Mouse (Mus musculus): ENCODE results near the gene Nab2. TPM values are rescaled to one million over a fixed set of nuclear protein-coding genes. Genes with fewer than 3 reads are reported as not detected.
A peak's percentile ranks its signal among the peaks of the same experiment; 100 is the strongest.

The Nab2 gene
- polyA plus RNA-seq, 1 experiment from 2014 or later = 9.2 TPM

- 76% methylated on average over 10 of the region's 10 CpGs for WGBS
- Histone ChIP-seq H3K27me3 (ENCODE audit: control insufficient read depth, insufficient read depth, low read length) (no peaks in the 10 kb centered on the region), H3K4me1 (ENCODE audit: control insufficient read depth, insufficient read depth, low read length) (no peaks in the 10 kb centered on the region; the same call in 1 of the 2 replicates), H3K27ac (ENCODE audit: low read length) (no peak overlapping the region), H3K36me3 (ENCODE audit: control insufficient read depth, insufficient read depth, low read length) (no peaks in the 10 kb centered on the region), H3K4me2 (replicated peaks; ENCODE audit: low read depth, low read length) (no peak overlapping the region), H3K9me3 (ENCODE audit: control insufficient read depth, low read depth, low read length) (peaks cover 2% of the 10 kb centered on the region), H3K4me3 (ENCODE audit: low read depth, low read length) (no peak overlapping the region), H3K9ac (replicated peaks; ENCODE audit: low read depth, low read length) (no peak overlapping the region)
- ATAC-seq (ENCODE audit: insufficient number of reproducible peaks, insufficient read depth, low FRiP score, low read depth) = no peak
Observed at GRCm38 (mm10) chr10:127631261-127632214, 36.8 kb downstream of the Nab2 start.

- WGBS = 89% methylated on average over 3 of the region's 3 CpGs
- Histone ChIP-seq H3K4me1 (ENCODE audit: control insufficient read depth, insufficient read depth, low read length) (0 out of 2 replicates have a peak, but pooled peaks cover 5% of the 10 kb centered on the region), H3K9me3 (ENCODE audit: control insufficient read depth, low read depth, low read length) (peaks cover 7% of the 10 kb centered on the region), H3K27ac (ENCODE audit: low read length) (no peak overlapping the region), H3K9ac (replicated peaks; ENCODE audit: low read depth, low read length) (no peak overlapping the region), H3K4me3 (ENCODE audit: low read depth, low read length) (no peak overlapping the region), H3K27me3 (ENCODE audit: control insufficient read depth, insufficient read depth, low read length) (no peaks in the 10 kb centered on the region), H3K36me3 (ENCODE audit: control insufficient read depth, insufficient read depth, low read length) (no peaks in the 10 kb centered on the region), H3K4me2 (replicated peaks; ENCODE audit: low read depth, low read length) (no peak overlapping the region)
- ATAC-seq (ENCODE audit: insufficient number of reproducible peaks, insufficient read depth, low FRiP score, low read depth) = no peak
Observed at GRCm38 (mm10) chr10:127626433-127626832, 41.9 kb downstream of the Nab2 start.

- Histone ChIP-seq H3K36me3 (ENCODE audit: control insufficient read depth, insufficient read depth, low read length) (no peaks in the 10 kb centered on the region), H3K27ac (ENCODE audit: low read length) (no peak overlapping the region), H3K9ac (replicated peaks; ENCODE audit: low read depth, low read length) (no peak overlapping the region), H3K4me2 (replicated peaks; ENCODE audit: low read depth, low read length) (no peak overlapping the region), H3K9me3 (ENCODE audit: control insufficient read depth, low read depth, low read length) (peaks cover 7% of the 10 kb centered on the region), H3K4me3 (ENCODE audit: low read depth, low read length) (no peak overlapping the region), H3K4me1 (ENCODE audit: control insufficient read depth, insufficient read depth, low read length) (peaks cover 13% of the 10 kb centered on the region), H3K27me3 (ENCODE audit: control insufficient read depth, insufficient read depth, low read length) (no peaks in the 10 kb centered on the region)
- 94% methylated on average over 6 of the region's 6 CpGs for WGBS
- ATAC-seq (ENCODE audit: insufficient number of reproducible peaks, insufficient read depth, low FRiP score, low read depth) = no peak
Observed at GRCm38 (mm10) chr10:127623439-127624216, 44.7 kb downstream of the Nab2 start.

- peaks cover 7% of the 10 kb centered on the region for H3K9me3 ChIP-seq (ENCODE audit: control insufficient read depth, low read depth, low read length)
- WGBS = 60% methylated on average over 4 of the region's 4 CpGs
- H3K4me1 ChIP-seq (ENCODE audit: control insufficient read depth, insufficient read depth, low read length) = peaks cover 22% of the 10 kb centered on the region
- no peak for ATAC-seq (ENCODE audit: insufficient number of reproducible peaks, insufficient read depth, low FRiP score, low read depth)
- no peaks in the 10 kb centered on the region for H3K36me3 ChIP-seq (ENCODE audit: control insufficient read depth, insufficient read depth, low read length)
- H3K4me3 ChIP-seq (ENCODE audit: low read depth, low read length) = no peak overlapping the region
- H3K27me3 ChIP-seq (ENCODE audit: control insufficient read depth, insufficient read depth, low read length) = no peaks in the 10 kb centered on the region
- no peak overlapping the region for H3K9ac ChIP-seq (replicated peaks; ENCODE audit: low read depth, low read length)
- peak overlapping the region; percentile 99; the same call in 1 of the 2 replicates for H3K27ac ChIP-seq (ENCODE audit: low read length)
- no peak overlapping the region for H3K4me2 ChIP-seq (replicated peaks; ENCODE audit: low read depth, low read length)
Observed at GRCm38 (mm10) chr10:127622661-127623060, 45.7 kb downstream of the Nab2 start.

DNA sequence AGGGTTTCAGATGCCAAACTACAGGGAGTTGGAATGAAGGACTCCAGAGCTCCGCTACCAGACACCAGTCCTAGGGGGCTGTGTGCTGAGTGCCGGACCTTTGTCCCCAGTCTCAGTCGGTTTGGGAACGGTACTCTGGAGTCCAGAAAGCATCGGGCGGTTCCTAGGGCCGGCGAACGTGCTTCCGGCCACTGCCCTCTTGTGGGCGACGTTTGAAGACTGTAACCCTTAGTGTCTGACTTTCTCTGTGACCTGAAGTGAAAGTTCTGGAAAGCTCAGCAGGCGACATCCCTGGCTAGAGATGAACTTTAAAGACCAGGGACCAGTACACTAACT, 46.3 kb downstream of the Nab2 start:
- peak overlapping the region; percentile 99 for H3K27ac ChIP-seq (ENCODE audit: low read length)
- peak overlapping the region; percentile 91 for H3K4me2 ChIP-seq (replicated peaks; ENCODE audit: low read depth, low read length)
- 1% methylated on average over 13 of the region's 13 CpGs for WGBS
- ATAC-seq (ENCODE audit: insufficient number of reproducible peaks, insufficient read depth, low FRiP score, low read depth) = peak; percentile 25
- peak overlapping the region; percentile 75 for H3K4me3 ChIP-seq (ENCODE audit: low read depth, low read length)
- 0 out of 2 replicates have a peak, but pooled peaks cover 4% of the 10 kb centered on the region for H3K36me3 ChIP-seq (ENCODE audit: control insufficient read depth, insufficient read depth, low read length)
- H3K27me3 ChIP-seq (ENCODE audit: control insufficient read depth, insufficient read depth, low read length) = no peaks in the 10 kb centered on the region
- peaks cover 29% of the 10 kb centered on the region for H3K4me1 ChIP-seq (ENCODE audit: control insufficient read depth, insufficient read depth, low read length)
- H3K9me3 ChIP-seq (ENCODE audit: control insufficient read depth, low read depth, low read length) = peaks cover 7% of the 10 kb centered on the region
- 0 out of 2 replicates have a peak overlapping the region, but pooled peaks have one; percentile 61 for H3K9ac ChIP-seq (replicated peaks; ENCODE audit: low read depth, low read length)

- Histone ChIP-seq H3K27me3 (ENCODE audit: control insufficient read depth, insufficient read depth, low read length) (no peaks in the 10 kb centered on the region), H3K9ac (replicated peaks; ENCODE audit: low read depth, low read length) (peak overlapping the region; percentile 61; the same call in 1 of the 2 replicates), H3K4me1 (ENCODE audit: control insufficient read depth, insufficient read depth, low read length) (peaks cover 33% of the 10 kb centered on the region), H3K4me2 (replicated peaks; ENCODE audit: low read depth, low read length) (peak overlapping the region; percentile 91), H3K27ac (ENCODE audit: low read length) (peak overlapping the region; percentile 99), H3K4me3 (ENCODE audit: low read depth, low read length) (peak overlapping the region; percentile 75), H3K9me3 (ENCODE audit: control insufficient read depth, low read depth, low read length) (peaks cover 3% of the 10 kb centered on the region), H3K36me3 (ENCODE audit: control insufficient read depth, insufficient read depth, low read length) (0 out of 2 replicates have a peak, but pooled peaks cover 4% of the 10 kb centered on the region)
- peak; percentile 86 for ATAC-seq (ENCODE audit: insufficient number of reproducible peaks, insufficient read depth, low FRiP score, low read depth)
- under 1% methylated on average over 36 of the region's 39 CpGs for WGBS
Observed at GRCm38 (mm10) chr10:127621191-127622056, 46.9 kb downstream of the Nab2 start.

GRCm38 (mm10) chr10:127620406-127621190, 47.8 kb downstream of the Nab2 start, which contains the start of gene Lrp1:
Gene Lrp1 (minus strand): TSS chr10:127621148.
- H3K4me1 ChIP-seq (ENCODE audit: control insufficient read depth, insufficient read depth, low read length) = peaks cover 41% of the 10 kb centered on the region
- WGBS = 1% methylated on average over 26 of the region's 32 CpGs

More at GRCm38 (mm10) chr10:127620406-127621190, 47.8 kb downstream of the Nab2 start, which contains the start of gene Lrp1:
- peak within 1 kb of the TSS; percentile 99 for H3K27ac ChIP-seq (ENCODE audit: low read length)
- H3K4me3 ChIP-seq (ENCODE audit: low read depth, low read length) = peak within 1 kb of the TSS; percentile 75
- H3K9me3 ChIP-seq (ENCODE audit: control insufficient read depth, low read depth, low read length) = no peaks in the 10 kb centered on the region
- H3K36me3 ChIP-seq (ENCODE audit: control insufficient read depth, insufficient read depth, low read length) = 0 out of 2 replicates have a peak, but pooled peaks cover 4% of the 10 kb centered on the region
- ATAC-seq (ENCODE audit: insufficient number of reproducible peaks, insufficient read depth, low FRiP score, low read depth) = peak; percentile 64
- no peaks in the 10 kb centered on the region for H3K27me3 ChIP-seq (ENCODE audit: control insufficient read depth, insufficient read depth, low read length)
- H3K4me2 ChIP-seq (replicated peaks; ENCODE audit: low read depth, low read length) = peak within 1 kb of the TSS; percentile 91
- peak within 1 kb of the TSS; percentile 81 for H3K9ac ChIP-seq (replicated peaks; ENCODE audit: low read depth, low read length)

All from stomach, embryonic 14.5 days (tissue).